19 mouse cellular contexts compared by ENCODE assay signal in the genomic region with DNA sequence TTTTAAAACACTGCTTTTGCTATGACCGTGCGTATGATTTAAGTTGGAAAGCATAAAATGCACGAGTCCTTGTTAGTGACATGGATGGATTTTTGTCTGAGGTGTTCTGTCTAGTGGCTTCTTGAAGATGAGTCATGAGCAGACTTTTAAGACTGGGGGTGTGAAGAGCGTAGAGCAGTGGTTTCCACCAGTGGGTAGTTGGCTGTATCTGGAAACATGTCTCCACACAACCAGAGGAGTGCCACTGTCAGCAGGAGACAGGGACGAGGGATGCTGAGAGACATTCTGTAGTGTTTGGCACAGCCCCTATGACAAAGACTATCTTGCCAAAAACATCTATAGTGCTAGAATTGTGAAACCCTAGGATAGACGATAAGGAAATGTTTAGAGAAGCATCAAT.
"Had no signal": no experiment of that assay in that cellular context is flagged by ENCODE, and none has a peak within 500 bp of the region (broad histone marks: within the 10 kb centered on the region; RNA-seq: fewer than 3 reads in every experiment).

No protein-coding gene starts in this region.

- ATAC-seq: midbrain, embryonic 16.5 days had no signal

- H3K4me3 ChIP-seq: lung, embryonic 15.5 days; midbrain, embryonic 10.5 days; midbrain, embryonic 12.5 days; myocyte; neural tube, embryonic 13.5 days; neural tube, embryonic 15.5 days had no signal

- H3K27ac ChIP-seq: lung, embryonic 15.5 days; midbrain, embryonic 10.5 days; midbrain, embryonic 12.5 days; neural tube, embryonic 13.5 days; neural tube, embryonic 15.5 days had no signal

- H3K4me1 ChIP-seq: midbrain, embryonic 10.5 days; midbrain, embryonic 12.5 days had no signal

- H3K4me2 ChIP-seq: lung, embryonic 15.5 days; midbrain, embryonic 12.5 days; neural tube, embryonic 13.5 days; neural tube, embryonic 15.5 days had no signal

- DNase-seq: lung, adult 18-20 months; lung, postnatal 10 days; lung, postnatal 4 days; midbrain, embryonic 14.5 days; retina, postnatal 1 day; right cerebral cortex, adult 18-20 months; right cerebral cortex, postnatal 25 days; right cerebral cortex, postnatal 4 days; spleen, adult 18-20 months; thymus, adult 18-20 months; thymus, postnatal 25 days; thymus, postnatal 4 days had no signal

- H3K27me3 ChIP-seq: lung, embryonic 15.5 days; midbrain, embryonic 12.5 days; neural tube, embryonic 13.5 days; neural tube, embryonic 15.5 days had no signal

- H3K9me3 ChIP-seq: lung, embryonic 15.5 days; midbrain, embryonic 10.5 days; midbrain, embryonic 12.5 days; neural tube, embryonic 13.5 days; neural tube, embryonic 15.5 days had no signal

- H3K9ac ChIP-seq: lung, embryonic 15.5 days; midbrain, embryonic 12.5 days; neural tube, embryonic 13.5 days; neural tube, embryonic 15.5 days had no signal
